Mouse (Mus musculus): ENCODE results near the gene Tut7. TPM values are rescaled to one million over a fixed set of nuclear protein-coding genes. Genes with fewer than 3 reads are reported as not detected.
"Not testable (repeated sequence)": the region's sequence is repeated elsewhere in the genome, so short reads cannot be mapped to it uniquely, and the experiment has no call there.

Gene Tut7
- polyA plus RNA-seq, 1 experiment from 2014 or later, result 45.1 TPM

DNA sequence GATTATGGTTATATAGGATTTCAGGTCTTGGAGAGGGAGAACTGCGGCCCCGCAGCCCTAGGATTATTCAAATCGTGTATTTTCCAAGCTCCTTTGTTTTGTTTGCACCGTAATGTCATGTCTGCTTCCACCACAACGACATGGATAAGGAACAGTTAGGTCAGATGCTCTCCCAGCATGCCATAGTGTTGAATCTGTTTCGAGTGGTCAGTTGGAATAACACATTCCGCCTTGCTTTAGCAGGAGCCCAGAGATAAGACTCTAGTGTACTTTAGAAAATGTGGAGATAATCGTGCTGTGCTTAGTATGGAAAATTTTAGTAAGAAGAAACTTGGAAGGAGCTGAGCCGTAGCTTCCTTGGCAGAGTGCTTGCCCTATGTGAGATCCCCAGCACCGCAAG, 27.4 kb upstream of the Tut7 start:
- no peaks in the 10 kb centered on the region for H3K27me3 ChIP-seq (ENCODE audit: control insufficient read depth, insufficient read depth, low read length)
- no peaks in the 10 kb centered on the region for H3K36me3 ChIP-seq (ENCODE audit: control insufficient read depth, insufficient read depth, low read length)
- H3K27ac ChIP-seq (ENCODE audit: low read depth, low read length), result no peak overlapping the region
- H3K9me3 ChIP-seq (ENCODE audit: control insufficient read depth, low read length), result no peaks in the 10 kb centered on the region
- H3K4me3 ChIP-seq (ENCODE audit: low read depth, low read length), result no peak overlapping the region
- H3K9ac ChIP-seq (replicated peaks; ENCODE audit: low read depth, low read length), result no peak overlapping the region
- no peak overlapping the region for H3K4me2 ChIP-seq (ENCODE audit: low read depth, low read length)
- no peak for ATAC-seq (ENCODE audit: low read depth)
- WGBS, result 85% methylated on average over 10 of the region's 10 CpGs
- no peaks in the 10 kb centered on the region for H3K4me1 ChIP-seq (ENCODE audit: control insufficient read depth, insufficient read depth, low read length)

DNA sequence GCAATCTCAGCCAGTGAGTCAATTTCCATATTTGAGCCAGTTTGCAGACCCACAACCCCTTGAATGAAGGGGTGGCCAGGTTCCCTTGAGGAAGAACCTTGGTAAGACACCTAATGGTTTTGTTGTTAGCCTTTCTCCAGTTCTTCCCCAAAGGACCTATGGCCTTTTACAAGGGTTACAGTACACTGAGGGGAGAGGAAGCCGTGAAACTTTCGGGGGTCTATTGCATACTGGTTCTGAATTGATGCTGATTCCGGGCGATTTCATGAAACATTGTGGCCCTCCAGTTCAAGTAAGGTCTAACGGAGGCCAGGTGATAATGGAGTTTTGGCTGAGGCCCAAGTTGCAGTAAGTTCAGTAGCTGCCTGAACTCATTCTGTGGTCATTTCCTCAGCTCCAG, 21.7 kb upstream of the Tut7 start:
- no peak overlapping the region for H3K4me3 ChIP-seq (ENCODE audit: low read depth, low read length)
- H3K36me3 ChIP-seq (ENCODE audit: control insufficient read depth, insufficient read depth, low read length), result no peaks in the 10 kb centered on the region
- H3K27ac ChIP-seq (ENCODE audit: low read depth, low read length), result no peak overlapping the region
- H3K9me3 ChIP-seq (ENCODE audit: control insufficient read depth, low read length), result no peaks in the 10 kb centered on the region
- H3K4me2 ChIP-seq (ENCODE audit: low read depth, low read length), result no peak overlapping the region
- no peaks in the 10 kb centered on the region for H3K4me1 ChIP-seq (ENCODE audit: control insufficient read depth, insufficient read depth, low read length)
- WGBS, result 94% methylated on average over 5 of the region's 5 CpGs
- no peaks in the 10 kb centered on the region for H3K27me3 ChIP-seq (ENCODE audit: control insufficient read depth, insufficient read depth, low read length)
- no peak overlapping the region for H3K9ac ChIP-seq (replicated peaks; ENCODE audit: low read depth, low read length)
- ATAC-seq (ENCODE audit: low read depth), result no peak

DNA sequence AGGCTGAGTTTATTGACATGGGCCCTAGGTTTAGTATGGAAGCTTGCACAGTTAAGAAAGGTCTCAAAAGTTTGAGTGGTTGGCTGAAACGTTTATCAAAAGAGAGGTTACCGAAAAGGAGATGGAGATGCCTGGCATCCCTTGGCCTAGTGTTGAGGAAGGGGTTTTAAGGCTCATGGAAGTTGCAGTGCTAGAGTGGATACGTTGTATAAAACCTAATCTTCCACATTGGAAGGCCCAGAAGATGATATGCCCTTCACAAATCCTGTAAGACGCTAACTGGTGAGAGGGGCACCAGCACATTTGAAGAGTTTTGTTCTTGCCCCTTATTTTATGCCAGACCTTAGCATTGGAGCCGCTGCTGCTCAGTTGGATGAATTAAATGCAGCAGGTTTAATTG, 21.0 kb upstream of the Tut7 start:
- ATAC-seq (ENCODE audit: low read depth), result no peak
- no peak overlapping the region for H3K4me3 ChIP-seq (ENCODE audit: low read depth, low read length)
- H3K27me3 ChIP-seq (ENCODE audit: control insufficient read depth, insufficient read depth, low read length), result no peaks in the 10 kb centered on the region
- H3K27ac ChIP-seq (ENCODE audit: low read depth, low read length), result no peak overlapping the region
- WGBS, result 89% methylated on average over 5 of the region's 5 CpGs
- H3K36me3 ChIP-seq (ENCODE audit: control insufficient read depth, insufficient read depth, low read length), result no peaks in the 10 kb centered on the region
- no peak overlapping the region for H3K4me2 ChIP-seq (ENCODE audit: low read depth, low read length)
- H3K9me3 ChIP-seq (ENCODE audit: control insufficient read depth, low read length), result no peaks in the 10 kb centered on the region
- no peaks in the 10 kb centered on the region for H3K4me1 ChIP-seq (ENCODE audit: control insufficient read depth, insufficient read depth, low read length)
- no peak overlapping the region for H3K9ac ChIP-seq (replicated peaks; ENCODE audit: low read depth, low read length)

DNA sequence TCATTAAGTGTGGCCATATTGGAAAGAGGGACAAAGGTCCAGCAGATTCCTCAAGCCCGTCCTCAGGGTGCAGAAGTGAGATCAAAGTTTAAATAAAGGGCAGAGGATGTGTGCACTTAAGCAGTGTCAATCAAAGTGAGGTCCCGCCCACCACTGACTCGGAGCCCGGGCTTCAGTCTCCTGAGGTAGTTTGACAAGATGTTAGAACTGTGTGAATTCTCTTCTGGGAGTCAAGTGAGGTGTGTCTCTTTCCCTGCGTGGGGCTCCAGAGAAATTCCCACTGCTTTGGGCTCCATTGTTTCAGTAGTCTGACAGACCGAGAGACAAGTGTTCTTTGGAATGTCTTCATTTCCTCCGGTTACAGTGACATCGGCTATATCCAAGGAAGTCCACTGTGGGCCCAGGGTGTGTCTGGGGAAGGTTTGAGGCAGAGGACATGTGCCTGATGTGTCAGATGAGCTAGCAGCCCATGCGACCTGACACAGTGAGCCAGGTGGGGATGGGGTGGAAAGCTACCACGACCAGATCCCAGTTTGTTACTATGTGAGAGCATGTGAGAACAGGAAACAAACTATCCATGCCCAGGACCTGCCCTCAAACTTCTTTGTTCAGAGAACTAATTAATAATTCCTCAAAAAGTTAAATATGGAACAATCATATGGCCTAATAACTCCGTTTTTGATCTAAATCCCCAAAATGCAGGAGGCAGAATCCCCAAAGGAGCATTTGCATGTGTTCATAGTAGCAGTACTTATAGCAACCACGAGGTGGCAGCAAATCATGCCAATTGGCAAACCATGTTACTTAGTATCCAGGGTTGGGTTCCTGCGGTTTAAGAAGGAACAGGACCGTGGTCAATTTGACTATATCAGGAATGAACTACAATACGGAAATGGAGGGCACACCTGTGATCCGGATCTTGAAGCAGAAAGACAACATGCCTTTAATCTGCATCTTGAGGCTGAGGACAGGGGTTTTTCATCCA, 19.6 kb upstream of the Tut7 start:
- H3K27ac ChIP-seq (ENCODE audit: low read depth, low read length), result no peak overlapping the region
- H3K4me3 ChIP-seq (ENCODE audit: low read depth, low read length), result no peak overlapping the region
- no peaks in the 10 kb centered on the region for H3K4me1 ChIP-seq (ENCODE audit: control insufficient read depth, insufficient read depth, low read length)
- H3K9me3 ChIP-seq (ENCODE audit: control insufficient read depth, low read length), result no peaks in the 10 kb centered on the region
- no peaks in the 10 kb centered on the region for H3K36me3 ChIP-seq (ENCODE audit: control insufficient read depth, insufficient read depth, low read length)
- no peak overlapping the region for H3K9ac ChIP-seq (replicated peaks; ENCODE audit: low read depth, low read length)
- H3K27me3 ChIP-seq (ENCODE audit: control insufficient read depth, insufficient read depth, low read length), result no peaks in the 10 kb centered on the region
- no peak overlapping the region for H3K4me2 ChIP-seq (ENCODE audit: low read depth, low read length)
- peak; percentile 44; the same call in 1 of the 2 replicates for ATAC-seq (ENCODE audit: low read depth)
- 52% methylated on average over 16 of the region's 16 CpGs for WGBS

DNA sequence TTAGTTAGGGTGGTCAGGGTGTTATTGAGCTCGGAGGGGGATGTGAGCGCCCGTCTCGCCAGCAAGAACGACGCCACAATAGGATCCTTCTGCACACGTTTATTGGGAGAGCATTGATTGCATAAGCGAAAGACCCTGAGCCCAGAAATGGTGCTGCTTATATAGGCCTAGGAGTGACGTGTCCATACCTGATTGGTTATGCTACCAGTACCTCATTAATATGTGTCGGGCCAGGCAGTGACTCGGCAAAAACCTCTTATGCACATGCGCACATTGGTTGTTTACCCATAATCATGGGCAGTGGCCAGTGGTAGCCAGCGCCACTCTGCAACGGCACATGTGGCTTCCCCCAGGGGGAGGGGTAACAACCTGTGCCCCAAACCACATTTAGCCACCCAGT, 18.8 kb upstream of the Tut7 start:
- not testable (repeated sequence) for H3K27ac ChIP-seq (ENCODE audit: low read depth, low read length); H3K4me2 ChIP-seq (ENCODE audit: low read depth, low read length); H3K36me3 ChIP-seq (ENCODE audit: control insufficient read depth, insufficient read depth, low read length); H3K4me1 ChIP-seq (ENCODE audit: control insufficient read depth, insufficient read depth, low read length); H3K9me3 ChIP-seq (ENCODE audit: control insufficient read depth, low read length); H3K4me3 ChIP-seq (ENCODE audit: low read depth, low read length); H3K9ac ChIP-seq (replicated peaks; ENCODE audit: low read depth, low read length); H3K27me3 ChIP-seq (ENCODE audit: control insufficient read depth, insufficient read depth, low read length)
- 0 out of 2 replicates have a peak, but pooled peaks have one; percentile 10 for ATAC-seq (ENCODE audit: low read depth)
- 92% methylated on average over 12 of the region's 14 CpGs for WGBS

DNA sequence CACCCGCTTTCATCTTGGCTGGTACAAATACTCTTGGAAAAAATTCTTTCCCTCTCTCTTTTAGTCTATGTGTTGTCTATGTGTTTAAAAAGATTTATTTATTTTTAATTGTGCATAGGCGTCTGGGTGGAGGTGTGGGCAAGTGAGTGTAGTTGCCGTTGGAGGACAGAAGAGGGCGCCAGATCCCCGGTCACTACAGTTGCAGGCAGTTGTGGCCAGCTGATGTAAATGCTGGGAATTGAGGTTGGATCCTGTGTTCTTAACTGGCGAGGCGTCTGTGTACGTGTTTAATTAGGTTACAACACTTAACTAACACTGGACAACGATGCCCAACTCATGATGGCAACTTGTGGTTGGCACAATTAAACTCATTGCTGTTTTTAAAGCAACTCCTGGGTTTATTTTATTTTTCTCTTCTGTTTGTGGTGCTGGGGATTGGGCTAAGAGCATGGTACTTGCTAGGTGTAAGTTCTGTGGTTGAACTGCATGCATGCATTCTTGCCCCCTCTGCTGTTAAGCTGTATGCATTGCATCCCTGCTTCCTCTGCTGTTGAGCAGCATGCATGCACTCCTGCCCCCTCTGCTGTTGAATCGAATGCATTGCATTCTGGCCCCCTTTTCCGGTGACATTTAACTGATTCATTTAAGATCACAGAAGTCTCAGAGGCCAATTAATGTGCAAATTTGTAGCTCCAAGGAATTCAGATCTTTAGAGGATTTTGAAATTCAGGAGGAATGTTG, 17.7 kb upstream of the Tut7 start:
- Histone ChIP-seq H3K9me3 (ENCODE audit: control insufficient read depth, low read length) (no peaks in the 10 kb centered on the region), H3K36me3 (ENCODE audit: control insufficient read depth, insufficient read depth, low read length) (no peaks in the 10 kb centered on the region), H3K27ac (ENCODE audit: low read depth, low read length) (no peak overlapping the region), H3K4me1 (ENCODE audit: control insufficient read depth, insufficient read depth, low read length) (no peaks in the 10 kb centered on the region), H3K9ac (replicated peaks; ENCODE audit: low read depth, low read length) (no peak overlapping the region), H3K4me2 (ENCODE audit: low read depth, low read length) (no peak overlapping the region), H3K4me3 (ENCODE audit: low read depth, low read length) (no peak overlapping the region), H3K27me3 (ENCODE audit: control insufficient read depth, insufficient read depth, low read length) (no peaks in the 10 kb centered on the region)
- WGBS, result 75% methylated on average over 11 of the region's 11 CpGs
- ATAC-seq (ENCODE audit: low read depth), result peak; percentile 54; the same call in 1 of the 2 replicates

DNA sequence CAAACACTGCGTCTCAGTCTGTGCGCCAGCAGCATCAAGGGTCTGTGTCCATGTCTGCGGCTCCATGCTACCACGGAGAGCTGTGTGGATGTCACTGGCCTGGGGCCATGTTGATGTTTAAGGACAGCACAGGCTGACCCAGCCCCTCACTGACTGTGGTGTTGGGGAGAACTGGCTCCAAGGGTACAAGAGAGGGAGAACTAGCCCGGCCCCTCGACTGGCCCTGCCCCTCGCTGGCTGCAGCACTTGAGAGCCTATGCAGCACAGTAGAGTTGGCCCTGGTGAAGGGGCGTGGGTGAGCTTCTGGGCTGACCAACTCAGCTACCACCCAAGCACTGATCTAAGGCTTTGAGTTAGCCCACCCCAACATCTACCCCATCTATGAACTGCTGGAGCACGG, 16.4 kb upstream of the Tut7 start:
- no peaks in the 10 kb centered on the region for H3K4me1 ChIP-seq (ENCODE audit: control insufficient read depth, insufficient read depth, low read length)
- no peaks in the 10 kb centered on the region for H3K27me3 ChIP-seq (ENCODE audit: control insufficient read depth, insufficient read depth, low read length)
- WGBS, result 93% methylated on average over 9 of the region's 9 CpGs
- no peak overlapping the region for H3K4me3 ChIP-seq (ENCODE audit: low read depth, low read length)
- no peak overlapping the region for H3K27ac ChIP-seq (ENCODE audit: low read depth, low read length)
- no peaks in the 10 kb centered on the region for H3K9me3 ChIP-seq (ENCODE audit: control insufficient read depth, low read length)
- H3K4me2 ChIP-seq (ENCODE audit: low read depth, low read length), result no peak overlapping the region
- H3K36me3 ChIP-seq (ENCODE audit: control insufficient read depth, insufficient read depth, low read length), result no peaks in the 10 kb centered on the region
- no peak overlapping the region for H3K9ac ChIP-seq (replicated peaks; ENCODE audit: low read depth, low read length)
- 0 out of 2 replicates have a peak, but pooled peaks have one; percentile 28 for ATAC-seq (ENCODE audit: low read depth)

DNA sequence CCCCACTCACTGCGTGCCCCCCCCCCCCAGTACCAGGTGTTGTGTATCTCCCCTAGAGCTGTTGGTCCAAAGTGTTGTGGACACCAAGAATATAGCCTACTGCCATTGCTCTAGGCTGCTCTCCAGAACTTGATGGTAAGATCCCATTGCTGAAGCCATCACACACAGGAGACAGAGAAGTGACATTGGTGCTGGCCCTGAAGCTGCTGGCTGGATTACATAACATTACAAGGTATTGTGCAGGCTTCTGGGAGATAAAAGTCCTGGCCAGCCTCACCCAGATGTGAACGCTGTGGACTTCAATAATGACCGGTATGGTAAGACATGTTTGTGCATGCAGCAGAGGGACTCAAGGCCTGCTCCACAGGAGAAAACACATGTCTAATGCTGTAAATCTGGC, 15.5 kb upstream of the Tut7 start:
- Histone ChIP-seq H3K27ac (ENCODE audit: low read depth, low read length) (no peak overlapping the region), H3K36me3 (ENCODE audit: control insufficient read depth, insufficient read depth, low read length) (no peaks in the 10 kb centered on the region), H3K27me3 (ENCODE audit: control insufficient read depth, insufficient read depth, low read length) (no peaks in the 10 kb centered on the region), H3K4me3 (ENCODE audit: low read depth, low read length) (no peak overlapping the region), H3K4me2 (ENCODE audit: low read depth, low read length) (no peak overlapping the region), H3K9ac (replicated peaks; ENCODE audit: low read depth, low read length) (no peak overlapping the region), H3K4me1 (ENCODE audit: control insufficient read depth, insufficient read depth, low read length) (no peaks in the 10 kb centered on the region), H3K9me3 (ENCODE audit: control insufficient read depth, low read length) (no peaks in the 10 kb centered on the region)
- 93% methylated on average over 3 of the region's 3 CpGs for WGBS
- ATAC-seq (ENCODE audit: low read depth), result no peak

DNA sequence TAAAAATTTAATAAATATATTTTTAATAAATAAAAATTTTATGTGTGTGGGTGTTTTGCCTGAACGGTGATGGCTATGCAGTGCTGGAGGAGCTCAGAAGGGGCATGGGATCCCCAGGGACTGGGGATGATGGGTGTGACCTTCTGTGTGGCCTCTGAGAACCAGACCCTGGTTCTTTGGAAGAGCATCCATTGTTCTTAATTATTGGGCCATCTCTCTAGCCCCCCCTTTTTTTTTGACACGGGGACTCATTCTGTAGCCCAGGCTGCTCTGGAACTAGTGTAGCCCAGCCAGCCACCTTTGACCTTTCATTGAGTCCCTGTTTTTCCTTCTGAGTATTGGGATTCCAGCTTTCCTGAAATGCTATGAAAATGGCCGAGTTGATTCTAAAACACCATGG, 13.9 kb upstream of the Tut7 start:
- Histone ChIP-seq H3K4me1 (ENCODE audit: control insufficient read depth, insufficient read depth, low read length) (no peaks in the 10 kb centered on the region), H3K9ac (replicated peaks; ENCODE audit: low read depth, low read length) (no peak overlapping the region), H3K27me3 (ENCODE audit: control insufficient read depth, insufficient read depth, low read length) (no peaks in the 10 kb centered on the region), H3K9me3 (ENCODE audit: control insufficient read depth, low read length) (no peaks in the 10 kb centered on the region), H3K36me3 (ENCODE audit: control insufficient read depth, insufficient read depth, low read length) (no peaks in the 10 kb centered on the region), H3K4me2 (ENCODE audit: low read depth, low read length) (no peak overlapping the region), H3K4me3 (ENCODE audit: low read depth, low read length) (no peak overlapping the region), H3K27ac (ENCODE audit: low read depth, low read length) (no peak overlapping the region)
- no peak for ATAC-seq (ENCODE audit: low read depth)
- 63% methylated on average over 3 of the region's 3 CpGs for WGBS
